Mouse (Mus musculus) spleen, postnatal 0 days (tissue): ENCODE measurements around the gene Vps36. TPM values are rescaled to one million over a fixed set of nuclear protein-coding genes. Genes with fewer than 3 reads are reported as not detected.

Experiments used
- polyA plus RNA-seq: library from polyadenylated mRNA; unstranded; fragments of >200 nt; fragmentation: Nextera tagmentation; extraction: Ambion mirVana; gene quantifications from 2 replicates; pipeline ENCODE4 v1.2.1, GENCODE M21; 2015

Vps36 gene
- 16.0 and 17.5 TPM in 2 replicates for polyA plus RNA-seq

DNA sequence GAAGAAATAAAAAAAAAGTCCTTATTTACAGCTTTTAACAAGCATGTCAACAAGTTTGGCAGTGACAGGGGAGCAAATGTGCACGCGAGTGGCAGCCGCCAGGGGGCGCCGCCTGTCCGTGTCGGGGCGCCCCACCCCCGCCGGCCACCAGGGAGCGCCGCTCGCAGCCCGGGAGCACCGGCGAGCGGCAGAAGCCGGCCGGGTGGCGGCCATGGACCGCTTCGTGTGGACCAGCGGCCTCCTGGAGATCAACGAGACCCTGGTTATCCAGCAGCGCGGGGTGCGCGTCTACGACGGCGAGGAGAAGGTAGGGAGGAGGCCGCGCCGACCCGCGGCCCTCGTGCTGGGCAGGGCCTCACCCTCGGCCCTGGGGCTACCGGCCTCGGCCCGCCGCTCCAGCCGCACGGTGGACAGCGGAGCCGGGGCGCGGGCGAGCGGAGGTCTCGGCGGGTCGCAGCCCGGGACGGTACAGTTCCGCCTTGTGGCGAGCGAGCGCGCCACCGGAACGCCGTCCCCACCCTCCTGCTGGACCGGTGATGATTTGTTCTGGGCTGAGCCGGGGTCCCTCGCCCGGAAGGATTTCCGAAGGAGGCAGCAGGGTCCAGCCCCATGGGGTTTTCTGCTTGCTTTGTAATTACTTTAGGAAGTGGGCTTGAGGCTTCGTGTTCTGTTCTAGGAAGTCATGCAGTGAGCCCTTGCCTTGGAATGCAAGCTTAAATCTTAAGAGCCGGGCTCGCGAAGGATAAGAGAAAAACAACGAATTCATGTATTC lies at the start of gene Vps36:
Gene Vps36 (plus strand): TSS at position 150 of the 772 bp plus-strand sequence.

DNA sequence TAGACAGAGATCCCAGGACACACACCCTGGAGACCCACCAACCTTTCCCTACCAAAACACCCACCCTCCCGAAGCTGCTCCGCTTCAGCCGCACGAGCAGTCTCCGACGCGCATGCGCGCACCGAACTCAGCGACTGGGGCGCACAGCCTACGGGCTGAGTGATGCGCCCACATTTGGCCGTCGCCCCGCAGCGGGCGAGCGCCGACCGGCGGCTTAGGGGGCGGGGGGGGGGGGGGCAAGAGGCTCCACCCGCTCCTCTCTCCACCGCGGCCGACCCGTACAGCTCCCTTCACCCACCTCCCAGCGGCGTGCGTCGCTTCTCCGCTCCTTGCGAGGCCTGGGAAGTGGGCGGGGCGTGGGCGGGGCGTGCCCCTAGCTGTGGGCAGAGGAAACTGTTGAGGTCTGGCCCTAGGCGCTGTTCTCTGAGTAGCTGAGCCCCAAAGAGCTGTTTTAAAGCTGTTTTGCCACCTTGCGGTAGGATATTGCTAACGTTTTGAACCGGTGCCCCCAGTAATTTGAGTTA lies 26.5 kb upstream of the Vps36 start, which contains the start of gene Nek3:
Gene Nek3 (minus strand): TSS at position 356 of the 524 bp plus-strand sequence.

DNA sequence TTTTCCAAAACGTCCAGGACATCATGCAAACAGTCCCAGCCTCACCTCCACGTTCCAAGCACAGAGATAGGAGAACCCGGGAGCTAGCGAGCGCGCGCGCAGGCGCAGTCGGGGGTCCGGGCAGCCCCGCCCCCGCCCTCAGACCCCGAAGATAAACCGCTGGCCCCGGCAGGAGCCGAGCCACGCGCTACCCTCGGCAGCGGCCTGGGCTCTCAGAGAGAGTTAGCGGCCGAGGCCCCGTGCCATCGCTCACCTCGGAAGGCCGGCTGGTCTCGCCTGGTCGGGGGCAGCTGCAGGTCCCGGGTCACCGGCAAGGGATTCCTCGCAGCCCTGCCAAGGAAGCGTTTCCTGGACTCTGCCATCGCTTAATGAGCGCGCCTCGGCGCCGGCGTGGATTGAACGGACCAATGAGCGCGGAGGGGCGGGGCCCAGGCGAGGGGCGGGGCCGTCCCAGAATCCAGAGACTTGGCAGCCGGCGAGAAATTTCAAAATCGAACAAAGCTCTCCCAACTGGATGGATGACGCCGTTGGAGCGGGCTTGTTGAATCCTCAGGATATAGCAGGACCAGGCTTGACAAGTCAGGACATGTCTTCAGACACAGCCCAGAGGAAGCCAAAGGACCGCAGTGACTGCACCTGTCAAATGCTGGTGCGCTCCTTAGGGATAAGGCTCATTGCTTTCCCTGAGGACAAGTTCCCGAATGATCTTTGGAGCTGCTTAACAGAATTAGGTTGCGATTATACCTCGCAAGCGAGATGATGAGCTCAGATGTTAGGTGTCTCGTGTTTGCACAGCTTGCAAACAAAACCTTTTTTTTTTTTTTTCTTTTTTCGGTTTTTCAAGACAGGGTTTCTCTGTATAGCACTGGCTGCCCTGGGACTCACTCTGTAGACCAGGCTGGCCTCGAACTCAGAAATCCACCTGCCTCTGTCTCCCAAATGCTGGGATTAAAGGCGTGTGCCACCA lies 6.9 kb upstream of the Vps36 start, which contains the start of gene Ckap2:
Gene Ckap2 (minus strand): TSS at position 389 of the 967 bp plus-strand sequence.

DNA sequence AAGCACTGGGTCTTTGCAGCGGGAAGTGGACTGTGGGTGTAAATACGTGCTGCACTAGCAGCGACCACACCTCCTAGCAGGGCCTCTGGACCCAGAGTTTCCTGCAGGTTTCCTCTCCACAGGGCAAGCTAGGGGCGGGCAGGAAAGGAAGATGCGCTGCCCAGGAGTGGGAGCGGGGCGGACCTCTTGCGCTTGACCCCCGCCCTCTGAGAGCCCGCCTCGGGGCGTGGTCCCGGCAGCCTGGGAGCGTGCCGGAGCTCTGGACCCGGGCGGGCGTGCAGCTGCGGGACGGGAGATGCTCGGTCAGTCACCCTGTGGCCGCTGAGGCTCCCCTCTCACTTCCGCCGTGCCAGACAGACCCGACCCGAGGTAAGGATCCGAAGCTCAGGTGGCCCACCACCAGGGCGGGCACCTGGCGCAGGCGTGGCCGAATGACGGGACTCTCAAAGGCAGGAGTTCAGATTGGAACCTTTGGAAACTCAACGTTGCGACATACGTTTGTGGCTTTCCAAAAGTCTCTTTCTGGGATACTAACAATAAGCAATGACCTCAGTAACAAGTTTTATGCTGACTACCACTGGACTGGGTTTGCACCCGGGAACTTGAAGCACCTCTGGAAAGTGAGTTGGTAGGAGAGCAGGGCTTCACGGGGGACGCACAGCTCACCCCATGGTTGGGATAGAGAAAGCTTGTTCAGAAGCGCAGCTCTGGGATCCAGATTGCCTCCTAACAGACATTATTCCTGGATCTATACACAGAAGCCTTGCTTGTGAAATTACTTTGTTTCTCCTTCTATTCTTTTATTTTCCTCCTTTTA lies 34.7 kb downstream of the Vps36 start, which contains the start of gene Thsd1:
Gene Thsd1 (plus strand): TSS at position 253 of the 817 bp plus-strand sequence.

Other genes with a start within 250 kb of the Vps36 start
- gene Defb13, start 246.0 kb upstream of the Vps36 start, polyA plus RNA-seq, result not detected in 2 replicates
- gene Fam90a1a, start 234.1 kb upstream of the Vps36 start, polyA plus RNA-seq, result not detected in 2 replicates
- not detected in 2 replicates for gene Ccdc70, start 223.0 kb upstream of the Vps36 start, polyA plus RNA-seq
- gene Atp7b, start 132.5 kb upstream of the Vps36 start, polyA plus RNA-seq, result 10.5 TPM in 2 replicates
- gene Alg11, start 132.1 kb upstream of the Vps36 start, polyA plus RNA-seq, result 7.8 and 8.0 TPM in 2 replicates
- 0.13 and 0.25 TPM in 2 replicates for gene Nek5, start 67.8 kb upstream of the Vps36 start, polyA plus RNA-seq
- gene Nek3, start 26.4 kb upstream of the Vps36 start, polyA plus RNA-seq, result 2.3 and 2.8 TPM in 2 replicates
- gene Ckap2, start 7.0 kb upstream of the Vps36 start, polyA plus RNA-seq, result 32.9 and 33.9 TPM in 2 replicates
- 3.8 and 4.6 TPM in 2 replicates for gene Thsd1, start 34.5 kb downstream of the Vps36 start, polyA plus RNA-seq
- not detected in 2 replicates for gene Tpte, start 90.6 kb downstream of the Vps36 start, polyA plus RNA-seq
- gene Slc25a15, start 205.8 kb downstream of the Vps36 start, polyA plus RNA-seq, result 5.2 and 6.2 TPM in 2 replicates
- gene Mrps31, start 218.6 kb downstream of the Vps36 start, polyA plus RNA-seq, result 22.9 and 23.6 TPM in 2 replicates